Mouse (Mus musculus): ENCODE results near the gene Fap. TPM values are rescaled to one million over a fixed set of nuclear protein-coding genes. Genes with fewer than 3 reads are reported as not detected.

Gene Fap
- polyA plus RNA-seq (2017; shearing (Covaris generic)): 0.31 TPM

DNA sequence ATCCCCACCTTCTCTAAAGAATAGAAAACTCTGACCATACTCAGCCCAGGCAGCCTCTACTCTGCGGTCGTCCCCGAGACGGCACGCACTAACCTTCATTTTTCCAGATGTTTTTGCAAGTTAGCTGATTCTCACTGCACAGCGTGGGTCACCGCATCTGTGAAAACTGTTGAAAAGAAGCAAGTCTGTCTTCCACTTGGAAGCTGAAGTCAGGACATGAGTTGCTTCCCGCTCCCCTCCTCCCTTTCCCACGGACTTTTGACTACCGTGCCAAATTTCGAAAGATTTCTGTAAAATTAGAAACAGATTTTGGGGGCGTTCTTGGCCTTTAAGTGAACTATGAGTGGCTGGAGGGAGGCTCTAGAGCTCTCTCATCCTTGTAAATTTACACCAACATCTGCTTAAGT is at the start of gene Fap:
Gene Fap, minus strand, starts transcription at position 323 of the 407 bp plus-strand sequence.

DNA sequence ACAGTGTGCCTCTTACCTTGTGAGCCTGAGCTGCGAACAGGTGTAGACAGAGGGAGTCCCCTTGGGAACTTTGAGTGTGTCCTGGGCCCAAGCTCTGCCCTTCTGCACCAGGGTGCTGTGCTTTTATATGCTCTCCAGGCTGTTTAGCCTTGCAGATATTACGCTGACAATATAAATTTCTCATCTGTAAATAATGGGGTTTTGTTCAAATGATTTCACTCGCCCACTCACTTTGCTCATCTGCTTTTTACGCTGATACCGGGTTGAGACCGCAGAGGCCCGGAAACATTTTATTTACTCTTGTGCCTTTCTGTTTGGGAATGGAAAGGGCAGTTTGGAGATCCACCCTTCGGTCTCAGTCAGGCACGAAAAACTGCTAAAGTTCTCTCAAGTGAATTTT is 90.3 kb downstream of the Fap start, which contains the start of gene Gcg:
Gene Gcg, minus strand, starts transcription at position 101 of the 400 bp plus-strand sequence.

Other genes with a start within 250 kb of the Fap start
- 69.5 TPM for gene Dpp4, start 161.8 kb downstream of the Fap start, polyA plus RNA-seq (2017; shearing (Covaris generic))
- gene Gcg, start 90.4 kb downstream of the Fap start, polyA plus RNA-seq (2017; shearing (Covaris generic)): not detected
- 8.3 TPM for gene Ifih1, start 72.2 kb upstream of the Fap start, polyA plus RNA-seq (2017; shearing (Covaris generic))
- 0.97 TPM for gene Gca, start 90.2 kb upstream of the Fap start, polyA plus RNA-seq (2017; shearing (Covaris generic))

Data from naive thymus-derived CD4-positive, alpha-beta T cell, adult 5 months (primary cell).